Mouse (Mus musculus): ENCODE measurements around the gene Mrps36. TPM values are rescaled to one million over a fixed set of nuclear protein-coding genes. Genes with fewer than 3 reads are reported as not detected.
A peak's percentile ranks its signal among the peaks of the same experiment; 100 is the strongest.
"Not testable (repeated sequence)": the region's sequence is repeated elsewhere in the genome, so short reads cannot be mapped to it uniquely, and the experiment has no call there.

The Mrps36 gene
- polyA plus RNA-seq, 1 experiment: 126 TPM

- Histone ChIP-seq H3K36me3 (ENCODE audit: control insufficient read depth, insufficient read depth) (no peaks in the 10 kb centered on the region), H3K4me2 (ENCODE audit: low read depth) (peak overlapping the region; percentile 94), H3K79me2 (ENCODE audit: control insufficient read depth, insufficient read depth) (peaks cover 31% of the 10 kb centered on the region), H3ac (ENCODE audit: control insufficient read depth, insufficient read length) (peak overlapping the region; percentile 3), H3K4me3 (peak overlapping the region; percentile 66), H3K27me3 (ENCODE audit: control insufficient read depth, insufficient read depth, insufficient read length) (no peaks in the 10 kb centered on the region)
- TF ChIP-seq USF1 (IDR thresholded peaks at IDR 0.05; ENCODE audit: low read depth): no peak
Measured at GRCm38 (mm10) chr13:100743346-100744035, 968 bp downstream of the Mrps36 start.

DNA sequence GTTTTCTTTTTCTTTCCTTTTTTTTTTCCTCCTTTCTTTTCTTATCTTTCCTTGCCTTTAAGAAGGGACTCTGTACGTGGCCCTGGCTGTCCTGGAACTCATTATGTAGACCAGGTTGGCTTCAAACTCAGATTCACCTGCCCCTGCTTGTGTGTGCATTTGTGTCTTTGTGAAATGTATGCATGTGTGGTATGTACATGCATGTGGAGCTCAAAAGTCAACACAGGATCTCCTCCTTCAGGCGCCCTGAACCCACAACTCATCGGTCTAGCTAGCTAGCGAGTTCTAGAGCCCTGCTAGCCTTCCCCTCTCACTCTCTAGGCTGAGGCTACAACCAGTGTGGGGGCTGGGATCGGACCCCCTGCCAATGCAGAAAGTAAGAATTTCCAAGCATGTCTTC, 1.6 kb downstream of the Mrps36 start:
- no peaks in the 10 kb centered on the region for H3K27me3 ChIP-seq (ENCODE audit: control insufficient read depth, insufficient read depth, insufficient read length)
- H3K4me2 ChIP-seq (ENCODE audit: low read depth): no peak overlapping the region
- peaks cover 31% of the 10 kb centered on the region for H3K79me2 ChIP-seq (ENCODE audit: control insufficient read depth, insufficient read depth)
- no peak overlapping the region for H3K4me3 ChIP-seq
- TF ChIP-seq POLR2AphosphoS2 (IDR thresholded peaks at IDR 0.05; ENCODE audit: insufficient read length, low read depth): no peak
- no peak for TF ChIP-seq MAX (IDR thresholded peaks at IDR 0.05; ENCODE audit: low read depth)
- no peak for TF ChIP-seq SRF (IDR thresholded peaks at IDR 0.05; ENCODE audit: control insufficient read depth, insufficient read length, low read depth)
- no peak for TF ChIP-seq TCF3 (IDR thresholded peaks at IDR 0.05; ENCODE audit: insufficient read length, low read depth)
- no peak for TF ChIP-seq TCF12 (IDR thresholded peaks at IDR 0.05; ENCODE audit: insufficient read depth, poor library complexity, severe bottlenecking)
- no peak for TF ChIP-seq E2F4 (IDR thresholded peaks at IDR 0.05; ENCODE audit: insufficient read depth)
- TF ChIP-seq CEBPB (IDR thresholded peaks at IDR 0.05; ENCODE audit: insufficient read depth, poor library complexity, severe bottlenecking): no peak
- TF ChIP-seq MYOD1 (IDR thresholded peaks at IDR 0.05; ENCODE audit: control insufficient read depth in 1 of 3, insufficient read length in 2 of 3, low read depth in 2 of 3): no peak
- TF ChIP-seq MYOG (IDR thresholded peaks at IDR 0.05; ENCODE audit: control insufficient read depth in 1 of 3, insufficient read depth in 1 of 3, insufficient read length in 2 of 3, low read depth in 2 of 3): no peak
- TF ChIP-seq POLR2A (IDR thresholded peaks at IDR 0.05; ENCODE audit: insufficient read length, low read depth): no peak
- no peak for TF ChIP-seq REST (IDR thresholded peaks at IDR 0.05; ENCODE audit: insufficient read depth, insufficient read length)
- no peak for TF ChIP-seq USF1 (IDR thresholded peaks at IDR 0.05; ENCODE audit: low read depth)
- no peak overlapping the region for H3ac ChIP-seq (ENCODE audit: control insufficient read depth, insufficient read length)
- no peaks in the 10 kb centered on the region for H3K36me3 ChIP-seq (ENCODE audit: control insufficient read depth, insufficient read depth)

GRCm38 (mm10) chr13:100732756-100733155, 11.7 kb downstream of the Mrps36 start:
- Histone ChIP-seq H3K4me3 (no peak overlapping the region), H3K36me3 (ENCODE audit: control insufficient read depth, insufficient read depth) (peaks cover 21% of the 10 kb centered on the region), H3ac (ENCODE audit: control insufficient read depth, insufficient read length) (no peak overlapping the region), H3K4me2 (ENCODE audit: low read depth) (no peak overlapping the region), H3K27me3 (ENCODE audit: control insufficient read depth, insufficient read depth, insufficient read length) (no peaks in the 10 kb centered on the region), H3K79me2 (ENCODE audit: control insufficient read depth, insufficient read depth) (peaks cover 29% of the 10 kb centered on the region)
- no peak for TF ChIP-seq E2F4 (IDR thresholded peaks at IDR 0.05; ENCODE audit: insufficient read depth)

DNA sequence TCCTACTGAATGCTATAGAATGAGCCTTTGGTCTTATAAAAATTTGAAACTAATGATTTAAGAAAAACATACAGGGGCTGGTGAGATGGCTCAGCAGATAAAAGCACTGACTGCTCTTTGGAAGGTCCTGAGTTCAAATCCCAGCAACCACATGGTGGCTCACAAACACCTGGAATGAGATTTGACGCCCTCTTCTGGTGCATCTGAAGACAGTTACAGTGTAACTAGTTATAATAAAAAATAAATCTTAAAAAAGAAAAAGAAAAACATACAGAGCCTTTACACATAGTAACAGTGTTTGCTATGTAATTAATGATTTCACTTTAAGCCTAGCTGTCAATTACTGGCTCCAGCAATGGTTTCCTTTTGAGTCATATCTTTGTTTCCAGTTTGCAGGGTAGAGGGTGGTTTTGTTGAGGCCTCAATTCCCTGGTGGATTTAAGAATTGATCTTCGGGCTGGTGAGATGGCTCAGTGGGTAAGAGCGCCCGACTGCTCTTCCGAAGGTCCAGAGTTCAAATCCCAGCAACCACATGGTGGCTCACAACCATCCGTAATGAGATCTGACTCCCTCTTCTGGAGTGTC, 12.9 kb downstream of the Mrps36 start:
- not testable (repeated sequence) for H3K27me3 ChIP-seq (ENCODE audit: control insufficient read depth, insufficient read depth, insufficient read length); H3ac ChIP-seq (ENCODE audit: control insufficient read depth, insufficient read length)
- Histone ChIP-seq H3K4me3 (peak overlapping the region; percentile 95), H3K4me2 (ENCODE audit: low read depth) (peak overlapping the region; percentile 85), H3K79me2 (ENCODE audit: control insufficient read depth, insufficient read depth) (peaks cover 41% of the 10 kb centered on the region), H3K36me3 (ENCODE audit: control insufficient read depth, insufficient read depth) (peaks cover 26% of the 10 kb centered on the region)

GRCm38 (mm10) chr13:100730861-100731176, 13.6 kb downstream of the Mrps36 start, which contains the start of gene Cdk7:
Gene Cdk7, minus strand, starts transcription at chr13:100730939.
- H3K36me3 ChIP-seq (ENCODE audit: control insufficient read depth, insufficient read depth): peaks cover 26% of the 10 kb centered on the region

More at GRCm38 (mm10) chr13:100730861-100731176, 13.6 kb downstream of the Mrps36 start, which contains the start of gene Cdk7:
- H3ac ChIP-seq (ENCODE audit: control insufficient read depth, insufficient read length): peak within 1 kb of the TSS; percentile 32
- no peaks in the 10 kb centered on the region for H3K27me3 ChIP-seq (ENCODE audit: control insufficient read depth, insufficient read depth, insufficient read length)
- H3K79me2 ChIP-seq (ENCODE audit: control insufficient read depth, insufficient read depth): peaks cover 49% of the 10 kb centered on the region
- TF ChIP-seq SRF (IDR thresholded peaks at IDR 0.05; ENCODE audit: control insufficient read depth, insufficient read length, low read depth) (peak; percentile 76), REST (IDR thresholded peaks at IDR 0.05; ENCODE audit: insufficient read depth, insufficient read length) (no peak), MAX (IDR thresholded peaks at IDR 0.05; ENCODE audit: low read depth) (peak; percentile 93), TCF3 (IDR thresholded peaks at IDR 0.05; ENCODE audit: insufficient read length, low read depth) (no peak), E2F4 (IDR thresholded peaks at IDR 0.05; ENCODE audit: insufficient read depth) (no peak), POLR2A (IDR thresholded peaks at IDR 0.05; ENCODE audit: insufficient read length, low read depth) (peak; percentile 52), USF1 (IDR thresholded peaks at IDR 0.05; ENCODE audit: low read depth) (peak; percentile 91), TCF12 (IDR thresholded peaks at IDR 0.05; ENCODE audit: insufficient read depth, poor library complexity, severe bottlenecking) (no peak), MYOG (IDR thresholded peaks at IDR 0.05; ENCODE audit: control insufficient read depth in 1 of 3, insufficient read depth in 1 of 3, insufficient read length in 2 of 3, low read depth in 2 of 3) (no peak), MYOD1 (IDR thresholded peaks at IDR 0.05; ENCODE audit: control insufficient read depth in 1 of 3, insufficient read length in 2 of 3, low read depth in 2 of 3) (peak in 1 of 3 experiments; percentile 9), CEBPB (IDR thresholded peaks at IDR 0.05; ENCODE audit: insufficient read depth, poor library complexity, severe bottlenecking) (no peak), POLR2AphosphoS2 (IDR thresholded peaks at IDR 0.05; ENCODE audit: insufficient read length, low read depth) (peak; percentile 75)
- peak within 1 kb of the TSS; percentile 95 for H3K4me3 ChIP-seq
- peak within 1 kb of the TSS; percentile 94 for H3K4me2 ChIP-seq (ENCODE audit: low read depth)

Measured in myocyte (in vitro differentiated cells).